Mouse (Mus musculus): ENCODE results near the gene Kif6.
A peak's percentile ranks its signal among the peaks of the same experiment; 100 is the strongest.

Gene Kif6

DNA sequence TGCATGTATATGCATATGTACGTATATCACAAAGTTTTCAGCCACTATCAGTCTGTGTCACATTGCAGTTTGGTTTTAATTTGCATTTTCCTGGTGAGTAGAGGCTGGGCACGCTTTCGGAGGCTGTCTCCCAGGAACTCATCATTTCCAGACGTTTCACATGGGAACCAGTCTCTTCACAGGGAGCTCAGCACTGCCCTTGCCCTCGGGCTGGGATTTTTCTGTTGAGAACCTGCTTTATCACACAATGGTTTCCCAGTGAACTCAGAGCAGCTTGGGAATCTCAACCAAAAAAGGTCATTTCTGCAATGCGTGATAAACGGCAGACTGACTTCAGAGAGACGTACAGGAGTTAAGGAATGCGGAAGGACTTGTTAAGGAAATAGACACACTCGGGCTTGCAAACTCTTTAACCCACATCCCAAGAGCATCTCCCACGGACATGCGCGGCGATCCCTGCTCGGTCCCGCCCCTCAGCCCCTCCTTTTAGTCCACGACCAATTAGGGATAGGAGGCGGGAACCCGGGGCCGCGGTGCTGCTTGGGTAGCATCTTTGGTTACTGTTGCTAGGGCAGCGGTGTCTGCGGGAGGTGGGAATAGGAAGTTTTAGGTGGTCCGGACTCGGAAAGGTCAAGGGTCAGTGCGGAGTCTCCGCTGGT, at the start of gene Kif6:
Kif6 (plus strand) TSS at position 560 of the 659 bp plus-strand sequence.
- DNase-seq (ENCODE audit: low read depth), result peak; percentile 69

DNA sequence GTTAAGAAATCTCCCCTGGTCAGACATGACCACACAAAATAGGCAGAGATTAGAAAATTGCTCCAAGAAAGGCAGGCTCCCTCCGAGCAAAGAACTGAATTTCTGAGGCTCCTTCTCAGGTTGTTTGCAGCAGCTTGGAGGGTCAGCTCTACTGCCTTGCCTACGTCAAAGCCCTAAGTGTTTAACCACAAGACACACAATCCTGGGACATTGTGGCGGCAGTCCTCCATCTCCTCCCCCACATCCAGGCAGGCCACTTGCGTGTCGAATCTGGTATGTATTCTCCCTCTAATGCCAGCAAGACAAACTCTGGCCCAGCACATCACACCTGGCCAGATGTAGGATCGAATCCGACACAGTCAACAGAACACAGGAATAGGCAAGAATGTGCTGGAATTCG, 46.2 kb upstream of the Kif6 start:
- peak; percentile 27 for DNase-seq (ENCODE audit: low read depth)

DNA sequence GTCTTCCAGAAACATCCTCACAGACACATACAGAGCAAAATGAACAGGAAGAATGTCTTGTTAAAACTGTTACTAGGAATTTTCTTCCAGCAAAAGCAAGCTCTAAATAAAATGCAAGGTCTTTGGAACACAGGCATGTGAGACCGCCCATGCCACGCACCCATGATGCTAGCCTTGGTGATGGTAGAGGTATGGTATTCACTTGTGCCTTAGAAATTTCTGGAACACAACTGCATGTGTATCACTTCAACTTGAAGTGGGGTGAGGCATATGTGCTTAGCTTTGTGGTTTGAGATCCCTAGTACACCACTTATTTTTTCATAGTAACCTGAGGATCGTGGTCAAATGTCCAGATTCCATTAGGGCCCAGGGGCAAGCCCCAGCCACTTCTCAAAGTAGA, 37.6 kb upstream of the Kif6 start:
- DNase-seq (ENCODE audit: low read depth), result no peak

DNA sequence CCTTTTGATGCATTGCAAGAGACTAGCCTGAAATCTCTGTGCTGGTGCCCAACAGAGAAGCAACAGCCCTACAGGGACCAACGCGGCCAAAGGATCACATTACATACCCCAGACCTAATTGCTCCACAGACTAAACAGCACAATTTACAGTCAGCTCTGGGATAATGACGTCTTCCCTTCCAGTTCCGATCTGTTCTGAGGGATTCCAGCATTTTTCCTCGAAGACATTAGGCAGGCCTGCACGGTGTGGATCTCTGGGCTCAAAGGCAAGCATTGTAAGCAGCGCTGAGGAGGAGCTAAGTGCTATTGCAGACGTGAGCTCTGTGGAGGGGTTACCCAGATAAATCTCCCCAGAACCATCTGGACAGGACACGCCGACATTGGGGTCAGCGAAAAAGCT, 32.5 kb upstream of the Kif6 start:
- DNase-seq (ENCODE audit: low read depth), result no peak

DNA sequence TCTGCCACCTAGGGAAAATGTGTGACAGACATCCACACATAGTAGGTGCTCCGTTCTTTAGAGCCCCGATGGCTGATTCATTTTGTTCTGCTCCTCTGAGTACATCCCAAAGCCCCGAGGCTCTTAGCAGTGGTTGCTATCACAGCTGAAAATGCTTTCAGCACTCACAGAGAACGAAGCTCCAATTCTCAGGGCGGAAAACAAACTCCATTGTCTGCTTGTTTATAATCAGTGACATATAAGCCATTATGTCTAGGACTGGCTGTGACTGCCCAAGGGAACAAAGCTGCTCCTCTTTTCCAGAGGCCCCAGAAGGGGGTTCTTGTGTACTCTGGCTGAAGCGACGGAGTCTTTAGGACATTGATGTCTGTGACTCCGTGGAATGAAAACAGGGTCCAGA, 24.9 kb upstream of the Kif6 start:
- no peak for DNase-seq (ENCODE audit: low read depth)

DNA sequence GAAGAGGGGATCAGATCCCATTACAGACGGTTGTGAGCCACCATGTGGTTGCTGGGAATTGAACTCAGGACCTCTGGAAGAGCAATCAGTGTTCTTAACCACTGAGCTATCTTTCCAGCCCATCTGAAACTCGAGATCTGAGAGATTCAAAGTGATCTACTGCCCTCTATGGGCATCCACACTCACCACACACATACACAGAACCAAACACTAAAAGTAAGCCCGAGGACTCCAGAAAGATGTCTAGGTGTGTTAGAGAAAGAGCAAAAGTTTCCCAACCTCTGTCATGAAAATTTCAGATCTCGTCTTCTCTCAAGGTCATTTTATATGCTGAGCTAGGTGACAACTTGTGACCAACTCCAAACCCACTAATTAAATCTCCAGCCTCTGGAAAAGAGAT, 9.5 kb upstream of the Kif6 start:
- no peak for DNase-seq (ENCODE audit: low read depth)

DNA sequence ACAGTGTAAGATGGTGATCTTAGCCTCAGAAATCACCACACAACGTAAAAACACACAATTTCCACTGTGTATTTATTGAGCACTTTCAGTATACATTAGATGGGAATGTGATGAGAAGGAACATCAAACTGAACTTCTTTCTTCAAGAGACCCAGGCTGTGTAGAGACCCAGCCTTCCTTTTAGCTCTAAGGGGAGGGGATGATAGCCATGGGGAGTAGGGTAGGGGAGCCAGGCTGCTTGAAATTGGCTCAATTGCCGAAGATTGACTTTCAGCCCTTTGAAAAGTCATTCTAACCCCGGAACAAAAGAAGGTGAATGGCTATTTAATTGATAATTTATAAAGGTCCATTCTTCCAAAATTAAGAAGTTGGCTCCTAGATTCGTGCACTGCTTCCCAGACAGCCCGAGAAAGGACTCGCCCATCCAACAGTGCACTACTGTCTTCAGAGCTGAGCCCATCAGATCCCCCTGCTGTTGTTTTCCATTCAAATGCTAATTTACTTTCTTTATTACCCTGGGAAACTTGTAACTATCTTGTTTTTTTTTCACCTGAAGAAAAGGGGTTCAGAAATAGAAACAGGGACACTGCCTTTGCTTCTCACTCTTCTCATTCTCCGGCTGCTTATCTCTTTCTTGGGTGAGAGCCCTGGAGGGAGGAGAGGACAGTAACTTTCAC, 7.4 kb upstream of the Kif6 start:
- no peak for DNase-seq (ENCODE audit: low read depth)

DNA sequence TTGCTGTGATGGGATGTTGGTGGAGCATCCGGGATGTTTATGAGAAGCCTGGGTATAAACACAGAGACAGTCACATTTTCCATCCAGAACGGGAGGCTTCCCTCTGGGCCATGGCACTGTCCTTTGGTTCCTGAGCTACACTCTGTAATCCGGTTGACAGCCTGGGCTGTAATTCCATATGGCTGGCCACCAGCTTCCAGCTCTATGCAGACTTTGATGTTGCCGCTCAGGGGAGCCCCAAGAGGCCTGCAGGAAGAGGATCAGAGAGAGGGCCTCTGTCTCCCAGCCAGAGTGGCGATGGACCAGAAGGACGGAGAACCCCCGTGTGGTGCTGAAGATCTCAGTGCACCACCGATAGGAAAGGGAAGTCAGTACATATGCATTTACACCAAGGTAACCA, 4.6 kb upstream of the Kif6 start:
- DNase-seq (ENCODE audit: low read depth), result no peak

DNA sequence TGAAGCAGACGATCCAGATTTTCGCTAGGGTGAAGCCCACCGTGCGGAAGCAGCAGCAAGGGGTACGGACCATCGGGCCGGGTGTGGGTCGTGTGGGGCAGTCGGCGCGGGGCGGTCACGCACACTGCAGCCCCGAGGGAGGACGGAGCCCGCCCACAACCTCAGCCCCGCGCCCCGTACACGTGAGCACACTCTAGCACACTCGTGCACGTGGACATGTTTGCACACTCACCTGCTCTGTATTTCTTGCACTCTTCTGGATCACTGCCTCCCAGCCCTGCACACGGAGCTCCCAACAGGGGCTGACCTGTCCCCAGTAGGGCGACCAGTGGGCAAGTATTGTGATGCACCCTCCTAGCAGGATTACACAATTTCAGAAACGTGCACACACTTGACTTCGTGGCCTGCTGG, 310 bp downstream of the Kif6 start:
- no peak for DNase-seq (ENCODE audit: low read depth)

DNA sequence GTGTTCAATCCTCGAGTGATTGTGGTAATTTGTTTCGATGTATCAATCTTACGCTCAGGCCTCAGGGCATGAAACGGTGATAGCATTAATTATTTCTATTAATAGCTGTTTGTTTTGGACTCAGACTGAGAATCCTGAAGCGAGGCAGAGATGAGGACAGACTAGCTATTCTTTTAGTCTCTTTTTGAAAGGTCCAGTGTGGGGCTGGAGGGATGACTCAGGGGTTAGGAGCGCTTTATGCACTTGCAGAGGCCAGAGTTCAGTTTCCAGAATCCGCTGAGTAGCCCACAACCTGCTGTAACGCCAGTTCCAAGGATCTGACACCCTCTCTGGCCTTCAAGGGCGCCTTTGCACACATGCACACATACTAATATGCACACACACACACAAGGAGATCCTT, 9.6 kb downstream of the Kif6 start:
- DNase-seq (ENCODE audit: low read depth), result peak; percentile 56

DNA sequence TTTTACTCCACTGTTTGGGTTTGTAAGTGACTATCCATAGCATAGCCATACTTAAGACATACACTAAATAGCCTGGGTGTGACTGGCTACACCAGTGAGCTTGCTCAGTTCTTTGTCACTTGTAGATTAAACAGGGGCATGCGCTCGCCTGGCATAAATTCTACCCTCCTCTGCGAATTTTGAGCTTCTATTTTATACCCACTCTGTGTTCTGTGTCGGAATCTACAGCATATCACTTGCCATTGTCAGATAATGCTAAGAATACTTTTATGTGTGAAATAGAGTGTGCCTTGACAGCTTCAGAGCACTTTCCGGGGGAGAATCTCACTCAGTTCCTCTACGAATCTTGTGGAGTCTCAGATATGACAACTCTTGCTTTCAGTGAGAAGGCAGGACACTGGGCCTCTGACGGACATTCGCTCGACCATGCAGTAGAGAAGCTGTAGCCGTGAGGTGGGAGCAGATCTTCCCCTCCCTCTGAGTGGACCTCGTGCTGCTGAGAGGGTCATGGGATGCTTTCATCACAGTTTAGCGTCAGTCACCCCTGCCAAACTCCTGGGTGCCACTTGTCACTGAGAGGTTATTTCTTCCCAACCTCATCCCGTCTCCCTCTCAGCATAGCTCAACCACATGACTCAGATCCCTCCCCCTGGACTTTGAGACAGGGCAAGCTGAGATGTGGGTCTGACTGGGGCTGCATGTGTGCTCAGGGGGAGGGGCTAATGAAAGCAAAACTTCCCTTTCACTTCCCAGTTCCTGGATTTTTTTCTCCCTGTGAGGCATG, 12.3 kb downstream of the Kif6 start:
- DNase-seq (ENCODE audit: low read depth), result no peak

DNA sequence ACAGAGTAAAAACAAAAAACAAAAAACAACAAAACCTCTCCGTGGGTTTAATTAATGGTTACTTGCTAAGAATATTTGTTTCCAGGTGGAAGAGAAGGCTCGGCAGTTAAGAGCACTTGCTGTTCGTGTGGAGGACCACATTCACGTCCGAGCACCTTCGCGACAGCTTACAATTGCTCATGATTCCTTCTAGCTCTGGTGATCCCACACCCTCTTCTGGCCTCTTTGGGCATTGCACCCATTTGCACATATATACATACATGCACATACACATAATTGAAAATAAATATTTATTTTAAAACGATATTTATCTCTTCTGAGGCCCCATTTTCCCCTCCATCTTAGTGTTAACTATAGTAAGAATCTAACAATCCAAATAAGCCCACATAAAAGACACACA, 13.9 kb downstream of the Kif6 start:
- DNase-seq (ENCODE audit: low read depth), result no peak

DNA sequence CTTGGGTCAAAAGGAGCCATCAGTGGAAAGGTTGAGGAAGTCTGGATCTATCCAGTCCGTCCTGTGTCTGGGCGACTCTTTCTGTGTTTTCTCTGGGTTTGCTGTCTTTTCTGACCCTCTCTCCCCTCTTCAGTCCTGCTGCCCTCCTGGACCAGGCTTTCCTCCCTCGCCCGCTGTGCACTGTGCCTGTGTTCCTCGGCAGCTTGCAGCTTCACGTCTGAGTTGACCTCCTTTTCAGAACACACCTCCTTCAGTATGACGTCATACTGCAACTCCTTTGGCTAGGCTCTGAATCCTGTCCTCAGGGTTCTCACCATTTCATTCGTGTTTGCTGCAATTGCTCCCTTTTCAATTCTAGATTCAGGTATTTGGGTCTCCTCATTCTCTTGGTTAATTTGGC, 18.1 kb downstream of the Kif6 start:
- no peak for DNase-seq (ENCODE audit: low read depth)

DNA sequence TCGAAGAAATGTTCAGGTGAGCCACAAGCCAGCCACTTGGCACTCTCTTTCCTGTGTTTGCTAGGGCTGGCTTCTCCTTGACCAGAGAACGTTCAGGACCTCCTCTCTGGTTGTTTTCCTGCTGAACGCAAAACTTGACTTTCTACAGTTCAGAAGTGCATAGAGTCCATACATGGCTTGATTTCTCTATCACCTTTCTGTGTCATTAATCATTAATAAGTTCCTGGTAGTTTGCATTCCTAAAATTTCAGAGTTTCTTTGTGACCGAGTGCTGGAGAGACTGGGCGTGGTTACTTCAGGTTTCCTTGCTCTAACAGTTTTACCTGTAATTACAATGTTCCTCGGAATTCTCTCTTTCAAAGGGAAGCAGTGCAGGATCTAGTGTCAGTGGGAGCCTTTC, 27.0 kb downstream of the Kif6 start:
- DNase-seq (ENCODE audit: low read depth), result no peak

DNA sequence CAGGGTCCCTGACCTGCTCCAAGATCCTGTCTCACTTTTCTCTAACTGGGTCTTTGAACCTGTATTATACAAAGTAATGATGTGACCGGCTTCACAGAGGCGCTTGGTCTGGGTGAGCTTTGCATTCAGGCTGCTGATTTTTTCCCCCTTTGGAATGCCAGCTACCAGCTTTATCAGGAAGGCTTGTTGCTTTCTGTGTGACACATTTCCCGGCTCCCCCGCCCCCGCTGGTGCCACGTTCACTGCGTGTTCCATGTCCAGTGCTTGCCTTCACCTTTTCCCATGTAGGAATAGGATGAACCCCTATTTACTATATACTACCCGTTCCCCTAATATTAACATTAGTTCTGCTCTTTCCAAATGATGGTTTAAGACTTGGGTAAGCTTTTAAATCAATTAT, 27.4 kb downstream of the Kif6 start:
- DNase-seq (ENCODE audit: low read depth), result no peak

DNA sequence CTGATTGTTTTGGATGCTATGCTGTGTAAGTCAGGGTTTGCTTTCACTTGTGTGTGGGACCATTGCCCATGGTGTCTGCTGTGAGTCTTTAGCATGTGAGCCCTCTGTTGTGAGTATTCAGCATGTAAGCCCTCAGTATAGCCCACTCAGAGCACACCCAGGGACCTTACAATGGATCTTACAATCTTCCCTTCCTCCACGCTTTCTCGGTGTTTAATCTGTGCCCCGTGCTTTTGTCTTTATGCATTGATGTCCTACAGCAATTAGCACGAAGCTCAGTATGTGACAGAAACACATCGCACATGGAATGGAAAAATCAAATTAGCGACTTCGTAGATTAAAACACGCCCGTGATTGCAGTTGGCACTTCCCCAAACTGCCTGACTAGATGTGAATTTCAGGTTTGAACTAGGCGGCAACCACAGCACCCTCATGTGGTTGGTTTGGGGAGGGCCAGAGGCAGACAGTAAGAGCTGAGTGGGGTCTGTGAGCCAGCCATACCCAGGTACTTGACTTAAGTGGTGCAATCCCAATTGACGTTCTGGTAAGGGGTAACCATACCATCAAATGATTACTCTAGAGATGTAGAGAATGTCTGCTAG, 28.1 kb downstream of the Kif6 start:
- DNase-seq (ENCODE audit: low read depth), result no peak

DNA sequence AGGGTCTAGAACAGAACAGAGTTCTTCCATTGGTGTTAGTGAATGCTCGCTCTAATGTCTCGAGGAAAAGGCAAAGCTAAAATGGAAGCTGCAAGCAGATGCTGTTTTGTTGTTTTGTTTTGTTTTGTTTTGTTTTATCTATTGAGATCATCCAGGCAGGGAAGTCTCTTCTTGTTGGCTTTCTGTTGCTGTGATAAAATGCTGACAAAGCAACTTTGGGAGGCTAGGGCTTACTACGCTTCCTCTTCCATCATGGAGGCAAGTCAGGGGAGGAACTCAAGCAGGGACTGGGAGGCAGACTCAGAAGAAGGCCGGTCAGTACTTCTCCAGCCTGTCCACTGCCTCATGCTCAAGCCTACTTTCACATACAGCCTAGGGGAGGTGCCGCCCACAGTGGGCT, 31.3 kb downstream of the Kif6 start:
- DNase-seq (ENCODE audit: low read depth), result no peak

DNA sequence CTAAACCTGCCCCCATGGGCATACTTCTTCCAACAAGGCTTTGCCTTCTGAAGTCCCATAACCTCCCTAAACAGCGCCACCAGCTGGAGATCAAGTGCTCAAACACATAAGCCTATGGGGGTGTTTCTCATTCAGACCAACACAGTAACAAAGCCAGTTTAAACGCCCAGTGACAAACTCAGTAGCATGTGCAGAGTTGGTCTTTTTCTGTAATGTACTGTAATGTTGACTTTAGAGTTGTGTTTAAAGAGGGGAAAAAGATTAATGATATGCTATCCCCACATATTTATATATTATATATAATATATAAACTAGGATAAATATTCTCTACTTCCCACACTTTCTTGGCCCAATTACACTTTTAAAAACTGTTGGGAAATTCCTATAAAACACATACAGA, 34.0 kb downstream of the Kif6 start:
- no peak for DNase-seq (ENCODE audit: low read depth)

DNA sequence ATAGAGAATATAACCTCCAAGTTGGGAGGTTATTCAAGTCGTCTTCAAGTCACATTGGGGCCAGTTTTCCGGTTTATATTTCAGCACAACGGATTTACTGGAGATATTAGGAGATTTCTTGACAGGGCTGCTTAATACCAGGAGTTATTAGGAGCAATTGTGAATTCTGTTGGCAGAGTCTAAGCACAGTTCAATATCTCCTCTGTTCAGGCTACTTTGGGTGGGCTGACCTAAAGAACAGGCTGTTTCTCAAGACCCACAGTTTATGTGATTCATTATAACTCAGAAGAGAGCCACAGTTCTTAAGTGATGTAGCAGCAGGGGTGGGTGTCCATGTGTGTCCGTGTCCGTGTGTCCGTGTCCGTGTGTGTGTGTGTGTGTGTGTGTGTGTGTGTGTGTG, 34.5 kb downstream of the Kif6 start:
- DNase-seq (ENCODE audit: low read depth), result no peak

DNA sequence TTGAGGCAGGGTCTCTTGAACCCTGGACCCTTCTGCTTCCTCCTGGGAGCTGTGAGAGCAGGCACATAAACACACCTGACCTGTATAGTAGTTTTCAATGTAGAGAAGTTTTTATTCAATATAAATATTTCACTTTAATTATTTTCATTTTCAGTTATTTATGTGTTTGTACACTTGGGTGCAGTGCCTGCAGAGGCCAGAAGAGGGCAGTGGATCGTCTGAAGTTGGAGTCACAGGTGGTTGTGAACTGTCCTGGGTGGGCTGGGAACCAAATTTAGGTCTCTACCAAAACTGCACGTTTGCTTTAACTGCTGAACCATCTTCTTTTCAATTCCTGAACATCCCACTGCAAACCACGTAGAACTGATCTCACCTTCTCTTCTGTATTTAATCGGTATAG, 35.4 kb downstream of the Kif6 start:
- no peak for DNase-seq (ENCODE audit: low read depth)

DNA sequence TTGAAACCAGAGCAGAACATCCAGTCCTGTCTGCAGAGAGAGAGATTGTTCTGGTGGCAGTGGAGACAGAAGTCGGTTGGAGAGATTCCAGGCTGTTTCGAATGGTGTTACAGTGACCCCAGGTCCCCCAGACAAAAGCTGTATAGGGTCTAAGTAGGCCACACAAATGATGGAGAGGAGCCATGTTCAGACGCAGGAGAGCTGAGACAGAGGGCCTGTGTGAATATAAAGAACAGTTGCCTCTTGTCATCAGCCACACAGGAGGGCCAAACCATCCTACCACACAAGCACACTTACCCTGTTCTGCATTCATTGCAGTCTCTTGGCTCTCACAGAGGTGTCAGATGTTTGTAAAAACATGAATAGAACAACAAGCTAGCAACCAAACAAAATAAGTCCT, 37.4 kb downstream of the Kif6 start:
- DNase-seq (ENCODE audit: low read depth), result no peak

DNA sequence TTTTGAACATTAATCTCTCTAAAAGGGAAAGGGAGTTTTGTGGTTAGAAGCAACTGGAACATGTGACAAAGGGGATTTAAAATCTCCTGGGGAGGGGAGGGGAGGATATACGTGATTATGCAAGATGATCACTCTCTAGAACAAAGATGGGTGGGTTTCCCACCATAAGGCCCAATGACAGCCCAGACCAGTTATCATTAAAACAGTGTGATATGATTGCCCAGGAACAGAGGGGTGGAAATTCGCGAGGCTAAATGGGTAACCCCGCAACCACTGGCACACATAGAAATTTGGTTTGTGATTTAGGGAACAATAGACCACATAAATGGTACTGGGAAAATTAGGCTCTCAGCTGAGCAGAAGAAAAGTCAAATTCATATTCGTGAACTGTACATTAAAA, 37.9 kb downstream of the Kif6 start:
- no peak for DNase-seq (ENCODE audit: low read depth)

DNA sequence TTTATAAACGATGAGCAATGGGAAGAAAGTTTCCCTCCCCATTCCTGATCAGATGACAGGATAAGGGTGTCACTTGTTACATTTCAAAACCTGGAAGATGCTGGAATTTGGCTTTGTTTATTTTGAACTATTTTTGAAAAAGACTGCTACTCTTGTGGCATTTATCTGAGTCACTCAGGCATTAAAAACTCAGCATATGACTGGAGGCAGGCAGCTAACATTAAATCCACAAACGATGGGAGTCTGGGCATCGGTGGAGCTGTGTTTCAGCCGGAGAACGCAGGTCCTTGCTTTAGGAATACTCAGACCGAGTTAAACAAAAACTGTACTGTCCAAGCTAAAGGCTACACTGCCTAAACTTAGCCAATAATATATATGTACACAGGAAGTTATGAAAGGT, 46.7 kb downstream of the Kif6 start:
- peak; percentile 25 for DNase-seq (ENCODE audit: low read depth)
